Mouse (Mus musculus): ENCODE results near the gene Brix1. TPM values are rescaled to one million over a fixed set of nuclear protein-coding genes. Genes with fewer than 3 reads are reported as not detected.

Brix1 gene
- polyA plus RNA-seq, 1 experiment from 2014 or later = 57.9 TPM

DNA sequence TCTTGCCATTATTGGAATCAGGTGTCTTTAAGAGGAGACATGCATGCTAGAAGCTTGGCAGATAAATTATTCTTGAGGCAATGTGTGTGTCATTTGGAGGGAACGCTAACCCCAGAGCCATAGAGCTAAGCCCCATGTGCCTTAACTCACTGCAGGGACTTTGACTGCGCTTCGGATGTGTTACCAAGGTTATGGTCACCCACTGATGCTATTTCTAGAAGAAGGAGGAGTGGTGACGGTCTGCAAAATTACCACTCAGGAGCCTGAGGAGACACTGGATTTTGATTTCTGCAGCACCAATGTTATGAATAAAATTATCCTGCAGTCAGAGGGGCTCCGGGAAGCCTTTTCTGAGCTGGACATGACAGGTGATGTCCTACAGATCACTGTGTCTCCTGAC is 4.4 kb upstream of the Brix1 start:
- Histone ChIP-seq H3K4me2 (ENCODE audit: low read depth, low read length) (no peak overlapping the region), H3K27ac (ENCODE audit: low read depth) (no peak overlapping the region), H3K9ac (replicated peaks) (no peak overlapping the region), H3K4me1 (ENCODE audit: insufficient read depth) (no peaks in the 10 kb centered on the region; the same call in 1 of the 2 replicates), H3K27me3 (ENCODE audit: insufficient read depth, low read length) (no peaks in the 10 kb centered on the region), H3K9me3 (ENCODE audit: low read length) (no peaks in the 10 kb centered on the region), H3K4me3 (ENCODE audit: low read depth, low read length) (no peak overlapping the region), H3K36me3 (replicated peaks; ENCODE audit: insufficient read depth, low read length) (no peaks in the 10 kb centered on the region; the same call in none of the 2 replicates)
- TF ChIP-seq EP300 (IDR thresholded peaks at IDR 0.05; ENCODE audit: low read depth) (no peak), CTCF (IDR thresholded peaks at IDR 0.05; ENCODE audit: low read depth) (no peak)
- WGBS (ENCODE audit: insufficient replicate concordance) = 91% methylated on average over 5 of the region's 5 CpGs
- no peak for ATAC-seq
- no peak for DNase-seq

DNA sequence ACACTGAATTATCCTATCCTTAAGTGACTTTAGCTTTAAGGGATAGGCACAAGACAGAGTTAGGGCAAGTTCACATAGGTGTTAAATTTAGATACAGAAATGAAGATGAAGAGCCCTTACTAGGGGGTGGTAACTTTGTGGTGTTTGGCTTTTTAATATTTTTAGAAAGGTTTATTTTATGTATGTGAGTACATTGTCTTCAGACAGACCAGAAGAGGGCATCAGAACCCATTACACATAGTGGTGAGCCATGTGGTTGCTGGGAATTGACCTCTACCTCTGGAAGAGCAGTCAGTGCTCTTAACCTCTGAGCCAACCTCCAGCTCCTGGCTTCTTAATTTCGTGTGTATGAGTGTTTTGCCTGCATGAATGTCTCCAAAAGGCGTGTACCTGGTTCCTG is 1.5 kb upstream of the Brix1 start:
- Histone ChIP-seq H3K9ac (replicated peaks) (0 out of 2 replicates have a peak overlapping the region, but pooled peaks have one; percentile 19), H3K4me3 (ENCODE audit: low read depth, low read length) (peak overlapping the region; percentile 93), H3K9me3 (ENCODE audit: low read length) (no peaks in the 10 kb centered on the region), H3K4me2 (ENCODE audit: low read depth, low read length) (peak overlapping the region; percentile 82), H3K36me3 (replicated peaks; ENCODE audit: insufficient read depth, low read length) (peaks cover 12% of the 10 kb centered on the region), H3K4me1 (ENCODE audit: insufficient read depth) (peaks cover 9% of the 10 kb centered on the region), H3K27me3 (ENCODE audit: insufficient read depth, low read length) (no peaks in the 10 kb centered on the region), H3K27ac (ENCODE audit: low read depth) (no peak overlapping the region)
- ATAC-seq = no peak
- 48% methylated on average over 2 of the region's 2 CpGs for WGBS (ENCODE audit: insufficient replicate concordance)
- TF ChIP-seq CTCF (IDR thresholded peaks at IDR 0.05; ENCODE audit: low read depth) (peak; percentile 43), EP300 (IDR thresholded peaks at IDR 0.05; ENCODE audit: low read depth) (no peak)
- DNase-seq = peak; percentile 18

DNA sequence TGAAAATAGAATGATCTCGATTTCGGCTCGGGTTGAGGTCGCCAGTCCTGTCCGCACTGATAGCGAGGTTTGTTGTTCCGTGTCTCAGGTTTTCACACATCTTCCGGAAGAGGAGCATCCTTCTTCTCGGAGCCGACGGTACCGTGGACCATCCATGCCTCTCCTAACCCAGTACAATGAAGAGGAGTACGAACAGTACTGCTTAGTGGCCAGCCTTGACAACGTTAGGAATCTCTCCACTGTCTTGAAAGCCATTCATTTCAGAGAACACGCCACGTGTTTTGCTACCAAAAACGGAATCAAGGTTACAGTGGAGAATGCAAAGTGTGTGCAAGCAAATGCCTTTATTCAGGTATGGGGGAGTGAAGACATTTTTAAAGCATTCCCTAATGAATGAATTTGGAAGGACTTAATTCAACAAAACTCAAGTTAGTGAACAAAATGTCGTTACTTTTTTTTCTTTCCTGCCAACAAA is 655 bp upstream of the Brix1 start:
- ATAC-seq (peak; percentile 28), DNase-seq (no peak)
- Histone ChIP-seq H3K4me2 (ENCODE audit: low read depth, low read length) (peak overlapping the region; percentile 82), H3K27me3 (ENCODE audit: insufficient read depth, low read length) (no peaks in the 10 kb centered on the region), H3K27ac (ENCODE audit: low read depth) (peak overlapping the region; percentile 49; the same call in 1 of the 2 replicates), H3K9me3 (ENCODE audit: low read length) (no peaks in the 10 kb centered on the region), H3K4me1 (ENCODE audit: insufficient read depth) (peaks cover 9% of the 10 kb centered on the region), H3K4me3 (ENCODE audit: low read depth, low read length) (peak overlapping the region; percentile 93), H3K36me3 (replicated peaks; ENCODE audit: insufficient read depth, low read length) (peaks cover 17% of the 10 kb centered on the region), H3K9ac (replicated peaks) (peak overlapping the region; percentile 90)
- TF ChIP-seq EP300 (IDR thresholded peaks at IDR 0.05; ENCODE audit: low read depth) = no peak
- TF ChIP-seq CTCF (IDR thresholded peaks at IDR 0.05; ENCODE audit: low read depth) = no peak
- WGBS (ENCODE audit: insufficient replicate concordance) = 1% methylated on average over 18 of the region's 18 CpGs

DNA sequence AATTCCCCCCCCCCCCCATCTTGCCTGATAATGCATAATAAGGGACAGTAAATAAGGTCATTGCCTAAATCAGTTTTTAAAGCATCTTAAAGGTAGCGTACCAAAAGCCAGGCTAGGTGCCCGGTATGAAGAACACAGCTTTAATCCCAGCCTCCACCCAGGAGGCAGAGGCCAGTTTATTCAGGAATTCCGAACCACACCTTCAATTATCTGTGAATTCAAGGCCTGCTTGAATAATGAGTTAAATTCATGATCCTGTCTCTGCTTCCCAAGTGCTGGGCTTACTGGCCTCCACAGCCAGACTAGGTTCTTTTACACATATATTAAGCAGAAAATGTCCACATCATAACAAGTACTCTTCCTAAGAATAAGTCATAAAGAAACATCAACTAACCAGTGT is 14.8 kb downstream of the Brix1 start:
- H3K4me2 ChIP-seq (ENCODE audit: low read depth, low read length) = peak overlapping the region; percentile 98
- H3K9ac ChIP-seq (replicated peaks) = peak overlapping the region; percentile 90
- H3K27ac ChIP-seq (ENCODE audit: low read depth) = peak overlapping the region; percentile 92; the same call in 1 of the 2 replicates
- DNase-seq (no peak), ATAC-seq (no peak)
- TF ChIP-seq CTCF (IDR thresholded peaks at IDR 0.05; ENCODE audit: low read depth) (no peak), EP300 (IDR thresholded peaks at IDR 0.05; ENCODE audit: low read depth) (no peak)
- no peaks in the 10 kb centered on the region for H3K27me3 ChIP-seq (ENCODE audit: insufficient read depth, low read length)
- 38% methylated on average over 3 of the region's 3 CpGs for WGBS (ENCODE audit: insufficient replicate concordance)
- H3K4me3 ChIP-seq (ENCODE audit: low read depth, low read length) = peak overlapping the region; percentile 90
- H3K36me3 ChIP-seq (replicated peaks; ENCODE audit: insufficient read depth, low read length) = peaks cover 9% of the 10 kb centered on the region
- H3K4me1 ChIP-seq (ENCODE audit: insufficient read depth) = peaks cover 11% of the 10 kb centered on the region
- no peaks in the 10 kb centered on the region for H3K9me3 ChIP-seq (ENCODE audit: low read length)

DNA sequence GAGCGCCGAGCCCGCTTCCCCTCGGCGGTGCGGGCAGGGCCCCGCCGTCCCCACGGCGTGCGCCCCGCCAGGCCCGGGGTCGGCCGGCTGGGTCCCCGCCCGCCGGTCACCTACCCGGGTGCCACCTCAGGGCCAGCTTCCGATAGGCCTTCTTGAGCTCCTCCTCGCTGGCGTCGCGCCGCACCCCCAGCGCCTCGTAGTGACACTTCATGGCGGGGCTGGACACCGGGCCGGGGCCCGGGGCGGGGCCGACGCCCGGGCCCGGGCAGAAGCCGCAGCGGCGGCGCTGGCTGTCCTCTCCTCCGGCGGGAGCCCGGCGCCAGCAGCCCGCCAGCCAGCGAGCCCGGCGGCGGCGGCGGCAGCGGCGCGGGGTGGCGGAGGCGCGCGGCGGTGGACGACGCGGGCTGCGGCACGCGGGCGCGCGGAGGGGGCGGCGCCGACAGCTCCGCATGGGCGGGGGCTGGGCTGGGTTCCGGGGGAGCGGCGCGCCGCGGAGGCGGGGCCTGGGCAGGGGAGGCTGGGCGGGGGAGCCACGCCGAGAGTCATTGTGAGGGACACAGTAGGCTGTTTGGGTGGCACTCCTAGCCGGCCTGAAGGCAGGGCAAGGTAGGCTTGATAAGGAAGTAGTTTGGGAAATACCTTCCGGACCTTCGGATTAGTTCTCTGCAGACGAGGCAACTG is 15.5 kb downstream of the Brix1 start, which contains the start of gene Dnajc21:
Gene Dnajc21, minus strand, starts transcription at position 366 of the 681 bp plus-strand sequence.
- H3K36me3 ChIP-seq (replicated peaks; ENCODE audit: insufficient read depth, low read length) = peaks cover 3% of the 10 kb centered on the region; the same call in 1 of the 2 replicates
- no peaks in the 10 kb centered on the region for H3K27me3 ChIP-seq (ENCODE audit: insufficient read depth, low read length)
- peaks cover 11% of the 10 kb centered on the region for H3K4me1 ChIP-seq (ENCODE audit: insufficient read depth)
- peak within 1 kb of the TSS; percentile 90 for H3K4me3 ChIP-seq (ENCODE audit: low read depth, low read length)
- H3K4me2 ChIP-seq (ENCODE audit: low read depth, low read length) = peak within 1 kb of the TSS; percentile 98
- peak within 1 kb of the TSS; percentile 92 for H3K27ac ChIP-seq (ENCODE audit: low read depth)
- no peaks in the 10 kb centered on the region for H3K9me3 ChIP-seq (ENCODE audit: low read length)
- peak within 1 kb of the TSS; percentile 90 for H3K9ac ChIP-seq (replicated peaks)
- DNase-seq = peak; percentile 90
- WGBS (ENCODE audit: insufficient replicate concordance) = under 1% methylated on average over 41 of the region's 87 CpGs
- TF ChIP-seq EP300 (IDR thresholded peaks at IDR 0.05; ENCODE audit: low read depth) (no peak), CTCF (IDR thresholded peaks at IDR 0.05; ENCODE audit: low read depth) (no peak)
- peak; percentile 98 for ATAC-seq

DNA sequence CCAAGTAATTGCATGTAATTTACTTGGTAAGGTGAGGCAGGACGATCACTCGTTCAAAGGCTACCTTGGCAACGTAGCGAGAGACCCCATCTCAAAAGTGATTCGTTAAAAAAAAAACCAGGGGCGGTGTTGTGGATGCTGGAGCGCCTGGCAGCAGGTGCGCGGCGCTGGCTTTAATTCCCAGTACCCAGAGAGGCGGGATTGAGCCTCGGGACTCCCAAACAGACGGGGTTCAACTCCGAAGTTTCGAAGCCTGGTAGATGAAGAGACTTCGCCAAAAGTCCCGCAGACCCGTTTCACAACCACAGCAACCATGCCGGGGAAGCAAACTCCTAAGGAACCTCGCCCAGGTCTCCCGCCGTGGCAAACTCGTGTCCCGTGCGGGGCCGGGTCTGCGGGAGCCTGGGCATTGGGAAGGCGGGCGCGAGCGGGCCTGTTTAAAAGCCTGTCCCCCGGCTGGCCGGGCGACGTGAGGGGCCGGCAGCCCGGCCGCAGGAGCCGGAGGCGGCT is 16.1 kb downstream of the Brix1 start:
- Histone ChIP-seq H3K27ac (ENCODE audit: low read depth) (peak overlapping the region; percentile 92), H3K9me3 (ENCODE audit: low read length) (no peaks in the 10 kb centered on the region), H3K4me3 (ENCODE audit: low read depth, low read length) (peak overlapping the region; percentile 90), H3K4me1 (ENCODE audit: insufficient read depth) (peaks cover 11% of the 10 kb centered on the region), H3K27me3 (ENCODE audit: insufficient read depth, low read length) (no peaks in the 10 kb centered on the region), H3K9ac (replicated peaks) (peak overlapping the region; percentile 90), H3K4me2 (ENCODE audit: low read depth, low read length) (peak overlapping the region; percentile 98), H3K36me3 (replicated peaks; ENCODE audit: insufficient read depth, low read length) (no peaks in the 10 kb centered on the region)
- ATAC-seq (peak; percentile 26), DNase-seq (no peak)
- TF ChIP-seq CTCF (IDR thresholded peaks at IDR 0.05; ENCODE audit: low read depth) = no peak
- TF ChIP-seq EP300 (IDR thresholded peaks at IDR 0.05; ENCODE audit: low read depth) = no peak
- under 1% methylated on average over 33 of the region's 40 CpGs for WGBS (ENCODE audit: insufficient replicate concordance)
